In the genomic region with DNA sequence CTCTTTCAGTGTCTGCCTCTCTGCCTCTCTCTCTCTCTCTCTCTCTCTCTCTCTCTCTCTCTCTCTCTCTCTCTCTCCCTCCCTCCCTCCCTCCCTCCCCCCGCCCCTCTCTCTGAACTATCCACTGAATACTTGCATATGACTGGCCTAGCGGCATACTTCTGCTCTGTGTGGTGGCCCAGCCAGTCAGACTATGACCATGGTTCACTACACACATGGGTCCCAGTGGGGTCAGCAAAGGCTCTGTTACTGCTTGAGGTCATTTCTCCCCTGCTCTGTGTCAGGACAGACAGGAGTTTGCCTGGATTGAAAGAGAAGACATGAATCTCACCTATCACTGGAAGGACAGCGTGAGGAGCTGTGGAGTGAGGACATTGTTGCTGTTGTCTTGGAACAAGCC, we compare ENCODE assay signal across 31 mouse cellular contexts. TPM values are rescaled to one million over a fixed set of nuclear protein-coding genes. Genes with fewer than 3 reads are reported as not detected.
DNase-seq lines count a peak whose midpoint lies in the region; ATAC-seq and TF ChIP-seq lines count a peak whose summit lies in the region.
"Had no signal": no experiment of that assay in that cellular context is flagged by ENCODE, and none has a peak within 500 bp of the region (broad histone marks: within the 10 kb centered on the region; RNA-seq: fewer than 3 reads in every experiment).

No protein-coding gene starts in this region.

- H3K4me2 ChIP-seq in kidney, embryonic 14.5 days (replicated peaks; ENCODE audit: low read depth, low read length), result no peak overlapping the region
- H3K4me2 ChIP-seq in kidney, postnatal 0 days (ENCODE audit: low read length), result no peak overlapping the region
- H3K4me2 ChIP-seq: embryonic facial prominence, embryonic 13.5 days; forebrain, embryonic 12.5 days; heart, embryonic 11.5 days; hindbrain, embryonic 12.5 days; hindbrain, embryonic 15.5 days had no signal

- H3K36me3 ChIP-seq in kidney, embryonic 14.5 days (ENCODE audit: control insufficient read depth, insufficient read depth, low read length), result no peaks in the 10 kb centered on the region
- no peaks in the 10 kb centered on the region for H3K36me3 ChIP-seq in kidney, postnatal 0 days (ENCODE audit: insufficient read depth, low read length)
- H3K36me3 ChIP-seq: embryonic facial prominence, embryonic 10.5 days; embryonic facial prominence, embryonic 13.5 days; forebrain, embryonic 12.5 days; hindbrain, embryonic 12.5 days; hindbrain, embryonic 15.5 days had no signal

- H3K9me3 ChIP-seq in kidney, embryonic 14.5 days (ENCODE audit: control insufficient read depth, low read length), result no peaks in the 10 kb centered on the region
- no peaks in the 10 kb centered on the region for H3K9me3 ChIP-seq in kidney, postnatal 0 days (replicated peaks; ENCODE audit: low read length)
- H3K9me3 ChIP-seq: embryonic facial prominence, embryonic 10.5 days; embryonic facial prominence, embryonic 13.5 days; forebrain, embryonic 12.5 days; hindbrain, embryonic 12.5 days; hindbrain, embryonic 15.5 days had no signal

- H3K9ac ChIP-seq in kidney, embryonic 14.5 days (ENCODE audit: low read depth, low read length), result no peak overlapping the region
- no peak overlapping the region for H3K9ac ChIP-seq in kidney, postnatal 0 days (ENCODE audit: low read depth, low read length)
- H3K9ac ChIP-seq: embryonic facial prominence, embryonic 13.5 days; forebrain, embryonic 12.5 days; hindbrain, embryonic 12.5 days; hindbrain, embryonic 15.5 days had no signal

- ATAC-seq in kidney, embryonic 14.5 days (ENCODE audit: low FRiP score, low TSS enrichment), result peak; percentile 57; the same call in 1 of the 2 replicates
- ATAC-seq in kidney, postnatal 0 days (replicated peaks; ENCODE audit: low FRiP score, low read depth), result peak; percentile 78; the same call in 1 of the 2 replicates
- ATAC-seq: CD4-positive, CD25-positive, alpha-beta regulatory T cell, adult 4 months; forebrain, embryonic 16.5 days had no signal

- peaks cover 9% of the 10 kb centered on the region for H3K4me1 ChIP-seq in kidney, embryonic 14.5 days (ENCODE audit: control insufficient read depth, insufficient read depth, low read length)
- H3K4me1 ChIP-seq in kidney, postnatal 0 days (replicated peaks; ENCODE audit: insufficient read depth, low read length), result no peaks in the 10 kb centered on the region
- H3K4me1 ChIP-seq: embryonic facial prominence, embryonic 10.5 days; forebrain, embryonic 12.5 days; hindbrain, embryonic 12.5 days; hindbrain, embryonic 15.5 days had no signal

- peak overlapping the region; percentile 39; the same call in 1 of the 2 replicates for H3K27ac ChIP-seq in kidney, embryonic 14.5 days (ENCODE audit: low read depth, low read length)
- no peak overlapping the region for H3K27ac ChIP-seq in kidney, postnatal 0 days
- H3K27ac ChIP-seq in layer of hippocampus, adult 2 months, result no peak overlapping the region
- H3K27ac ChIP-seq: embryonic facial prominence, embryonic 10.5 days; embryonic facial prominence, embryonic 13.5 days; forebrain, embryonic 12.5 days; hindbrain, embryonic 12.5 days; hindbrain, embryonic 15.5 days had no signal

- no peak overlapping the region for H3K4me3 ChIP-seq in kidney, embryonic 14.5 days (ENCODE audit: low read length)
- H3K4me3 ChIP-seq in kidney, postnatal 0 days (replicated peaks; ENCODE audit: low read depth, low read length), result no peak overlapping the region
- H3K4me3 ChIP-seq in layer of hippocampus, adult 2 months, result no peak overlapping the region
- H3K4me3 ChIP-seq: embryonic facial prominence, embryonic 10.5 days; embryonic facial prominence, embryonic 13.5 days; erythroblast, embryonic 14.5 days; forebrain, embryonic 12.5 days; hindbrain, embryonic 12.5 days; hindbrain, embryonic 15.5 days had no signal

- DNase-seq in kidney, adult 9 months, result peak; percentile 17
- DNase-seq in kidney, postnatal 0 days (ENCODE audit: low spot score), result no peak
- no peak for DNase-seq in heart, adult 11 months
- no peak for DNase-seq in layer of hippocampus, adult 2 months (ENCODE audit: low spot score in 2 of 2)
- no peak for DNase-seq in spleen, adult 12 weeks (ENCODE audit: low spot score)
- DNase-seq: adrenal gland, adult 2 months; adrenal gland, postnatal 14 days; cerebellum, adult 11 months; cerebellum, adult 2 months; cerebellum, postnatal 10 days; cerebellum, postnatal 36 days; embryo, embryonic 11 days; gastrocnemius, postnatal 10 days; gastrocnemius, postnatal 36 days had no signal

- no peaks in the 10 kb centered on the region for H3K27me3 ChIP-seq in kidney, embryonic 14.5 days (ENCODE audit: control insufficient read depth, insufficient read depth, low read length)
- H3K27me3 ChIP-seq in kidney, postnatal 0 days (ENCODE audit: insufficient read depth, low read length), result no peaks in the 10 kb centered on the region
- H3K27me3 ChIP-seq: embryonic facial prominence, embryonic 13.5 days; forebrain, embryonic 12.5 days; hindbrain, embryonic 12.5 days; hindbrain, embryonic 15.5 days had no signal

- WGBS in kidney, embryonic 14.5 days, result 65% methylated on average over 3 of the region's 3 CpGs
- 70% methylated on average over 3 of the region's 3 CpGs for WGBS in kidney, postnatal 0 days

- TF ChIP-seq CTCF in kidney, postnatal 0 days (IDR thresholded peaks at IDR 0.05; ENCODE audit: low read depth), result no peak
- no peak for TF ChIP-seq CTCF in layer of hippocampus, adult 2 months (conservative IDR thresholded peaks at IDR 0.05)

RNA-seq across cellular contexts. Expression of a gene that starts 40.5 kb away (rescaled TPM):
- 0.30 and 0.83 TPM in 2 replicates for polyA plus RNA-seq in kidney, embryonic 14.5 days (2014; fragmentation: Nextera tagmentation; extraction: Ambion mirVana)
- polyA plus RNA-seq in kidney, postnatal 0 days (2015; fragmentation: Nextera tagmentation; extraction: Ambion mirVana), result 1.2 and 1.4 TPM in 2 replicates
- total RNA-seq in layer of hippocampus, adult 2 months (2021), result 10 to 100 TPM; 45.9 to 47.1 TPM
- total RNA-seq: gastrocnemius, postnatal 36 days; granulocyte monocyte progenitor cell, adult 5-6 weeks; heart, adult 8-10 months; hematopoietic stem cell, adult 5-6 weeks; MEL had no signal
- polyA plus RNA-seq: C2C12; CD4-positive, CD25-positive, alpha-beta regulatory T cell, adult 4 months; embryonic facial prominence, embryonic 10.5 days; erythroblast, embryonic 14.5 days; heart, embryonic 11.5 days; heart, embryonic 14.5 days; heart, postnatal 0 days had no signal
